Mouse (Mus musculus) lung, adult 2 months (tissue): ENCODE results near the gene Nde1. TPM values are rescaled to one million over a fixed set of nuclear protein-coding genes. Genes with fewer than 3 reads are reported as not detected.

ENCODE experiments used
- DNase-seq: peaks from one replicate; pipeline ENCODE4 v3.0.0; 2022
- H3K4me1 ChIP-seq: fragments of 200-500 bp; 2 replicates; pipeline ENCODE4 v1.6.1; 2011; ENCODE audit warnings: low read length; ENCODE audit not compliant: control insufficient read depth, insufficient read depth
- H3K4me3 ChIP-seq: fragments of 200-500 bp; replicated peaks from 2 replicates; pipeline ENCODE3; 2011; ENCODE audit warnings: low read depth, mild to moderate bottlenecking, control low read depth, low read length; ENCODE audit errors: extremely low read depth
- CTCF ChIP-seq: fragments of 200-500 bp; IDR thresholded peaks from 2 replicates; pipeline ENCODE4 v1.5.1; 2011; ENCODE audit warnings: mild to moderate bottlenecking, low read length, control low read depth; ENCODE audit not compliant: insufficient read depth
- POLR2A ChIP-seq: fragments of 200-500 bp; IDR thresholded peaks from 2 replicates; pipeline ENCODE4 v1.6.1; 2011; ENCODE audit warnings: low read depth, mild to moderate bottlenecking, control low read depth, low read length, borderline replicate concordance; ENCODE audit errors: extremely low read depth
- WGBS: fragments of 180-500 bp; shearing (Covaris S2); methylation state at CpG from one replicate; pipeline ENCODE4 v1.1.7; 2018; 5-methylcytosine and 5-hydroxymethylcytosine counted together
- polyA plus RNA-seq: library from polyadenylated mRNA; depleted of rRNA; stranded (reverse); fragments of >200 nt; gene quantifications from 2 replicates; pipeline ENCODE4 v1.2.3, GENCODE M21; 2012

Gene Nde1
- polyA plus RNA-seq, 1 experiment, result 39.1 TPM

GRCm38 (mm10) chr16:14158936-14159745 lies 3.9 kb upstream of the Nde1 start:
- peak; percentile 95 for TF ChIP-seq POLR2A
- no peak for TF ChIP-seq CTCF
- DNase-seq, result peak; percentile 99
- Histone ChIP-seq H3K4me3 (peak overlapping the region; percentile 84), H3K4me1 (no peaks in the 10 kb centered on the region; the same call in none of the 2 replicates)
- WGBS, result 2% methylated on average over 58 of the region's 58 CpGs

- no peak; the same call in 1 of the 2 replicates for TF ChIP-seq CTCF
- TF ChIP-seq POLR2A, result no peak
- DNase-seq, result no peak
- H3K4me1 ChIP-seq, result no peaks in the 10 kb centered on the region; the same call in none of the 2 replicates
- peak overlapping the region; percentile 69 for H3K4me3 ChIP-seq
- WGBS, result under 1% methylated on average over 10 of the region's 10 CpGs
Measured at GRCm38 (mm10) chr16:14159746-14160131, 3.3 kb upstream of the Nde1 start.

- H3K4me3 ChIP-seq, result no peak overlapping the region
- 68% methylated on average over 1 of the region's 1 CpGs for WGBS
- no peak for DNase-seq
- no peak for TF ChIP-seq CTCF
- no peak for TF ChIP-seq POLR2A
- H3K4me1 ChIP-seq, result no peaks in the 10 kb centered on the region; the same call in none of the 2 replicates
Measured at GRCm38 (mm10) chr16:14160941-14161340, 2.1 kb upstream of the Nde1 start.

- 1% methylated on average over 10 of the region's 10 CpGs for WGBS
- DNase-seq, result no peak
- Histone ChIP-seq H3K4me3 (peak overlapping the region; percentile 87), H3K4me1 (no peaks in the 10 kb centered on the region; the same call in 1 of the 2 replicates)
- TF ChIP-seq CTCF (no peak), POLR2A (no peak)
Measured at GRCm38 (mm10) chr16:14163731-14164130, 656 bp downstream of the Nde1 start.

GRCm38 (mm10) chr16:14166490-14166889 lies 3.4 kb downstream of the Nde1 start:
- TF ChIP-seq POLR2A (no peak), CTCF (no peak)
- no peak overlapping the region for H3K4me3 ChIP-seq
- no peak for DNase-seq
- no peaks in the 10 kb centered on the region; the same call in 1 of the 2 replicates for H3K4me1 ChIP-seq
- WGBS, result 68% methylated on average over 4 of the region's 4 CpGs

GRCm38 (mm10) chr16:14169706-14170105 lies 6.6 kb downstream of the Nde1 start:
- DNase-seq, result no peak
- 79% methylated on average over 1 of the region's 1 CpGs for WGBS
- TF ChIP-seq POLR2A (no peak), CTCF (no peak)
- Histone ChIP-seq H3K4me3 (no peak overlapping the region), H3K4me1 (no peaks in the 10 kb centered on the region)

- H3K4me3 ChIP-seq, result no peak overlapping the region
- TF ChIP-seq POLR2A (no peak), CTCF (no peak)
- H3K4me1 ChIP-seq, result peaks cover 13% of the 10 kb centered on the region; the same call in 1 of the 2 replicates
- DNase-seq, result no peak
- WGBS, result 45% methylated on average over 3 of the region's 3 CpGs
Measured at GRCm38 (mm10) chr16:14178041-14178440, 15.0 kb downstream of the Nde1 start.

- WGBS, result 42% methylated on average over 6 of the region's 6 CpGs
- Histone ChIP-seq H3K4me3 (no peak overlapping the region), H3K4me1 (peaks cover 13% of the 10 kb centered on the region; the same call in 1 of the 2 replicates)
- no peak for TF ChIP-seq CTCF
- TF ChIP-seq POLR2A, result no peak
- DNase-seq, result no peak
Measured at GRCm38 (mm10) chr16:14180163-14180733, 17.2 kb downstream of the Nde1 start.

- WGBS, result 84% methylated on average over 5 of the region's 5 CpGs
- Histone ChIP-seq H3K4me1 (peaks cover 9% of the 10 kb centered on the region; the same call in 1 of the 2 replicates), H3K4me3 (no peak overlapping the region)
Measured at GRCm38 (mm10) chr16:14182360-14182759, 19.3 kb downstream of the Nde1 start.

More at GRCm38 (mm10) chr16:14182360-14182759, 19.3 kb downstream of the Nde1 start:
- no peak for TF ChIP-seq CTCF
- TF ChIP-seq POLR2A, result no peak
- no peak for DNase-seq
